Mouse (Mus musculus) ES-E14 (cell line): ENCODE measurements around the gene Mt3. TPM values are rescaled to one million over a fixed set of nuclear protein-coding genes. Genes with fewer than 3 reads are reported as not detected.

Source experiments
- DNase-seq: peaks from one replicate; pipeline ENCODE4 v3.0.0-alpha.2; 2013; ENCODE audit warnings: low read depth, low spot score
- H3K27ac ChIP-seq: 2 replicates; pipeline ENCODE4 v1.5.1; 2012; ENCODE audit warnings: low read depth, mild to moderate bottlenecking, low read length, moderate library complexity, mixed read lengths; ENCODE audit not compliant: poor library complexity, insufficient read depth, severe bottlenecking
- H3K36me3 ChIP-seq: 2 replicates; pipeline ENCODE4 v1.6.1; 2012; ENCODE audit warnings: mild to moderate bottlenecking, low read length, moderate library complexity, mixed read lengths; ENCODE audit not compliant: control insufficient read depth, poor library complexity, insufficient read depth, severe bottlenecking
- H3K4me1 ChIP-seq, 2 experiments: fragments of 150-350 bp in 1 of 2; sonication (generic) in 1 of 2; 2 replicates each; pipeline ENCODE4 v1.6.1; 2012; ENCODE audit warnings: low read length in 2 of 2, mild to moderate bottlenecking in 1 of 2, mixed read lengths in 1 of 2; ENCODE audit not compliant: control insufficient read depth in 2 of 2, insufficient read depth in 2 of 2, poor library complexity in 1 of 2
- H3K4me3 ChIP-seq, 2 experiments: fragments of 150-350 bp in 1 of 2; sonication (generic) in 1 of 2; 2 replicates each; pipeline ENCODE4 v1.5.1; 2012; ENCODE audit warnings: low read length in 2 of 2, low read depth in 1 of 2, mild to moderate bottlenecking in 1 of 2, mixed read lengths in 1 of 2; ENCODE audit not compliant: insufficient read depth in 1 of 2, poor library complexity in 1 of 2, severe bottlenecking in 1 of 2
- H3K9ac ChIP-seq: 2 replicates; pipeline ENCODE4 v1.6.1; 2012; ENCODE audit warnings: low read depth, mild to moderate bottlenecking, low read length, mixed read lengths; ENCODE audit not compliant: poor library complexity, insufficient read depth, severe bottlenecking
- H3K9me3 ChIP-seq: fragments of 150-350 bp; sonication (generic); 2 replicates; pipeline ENCODE4 v1.6.1; 2012; ENCODE audit warnings: low read depth, mild to moderate bottlenecking, low read length; ENCODE audit not compliant: control insufficient read depth, insufficient read depth
- CHD2 ChIP-seq: IDR thresholded peaks from 2 replicates; pipeline ENCODE4 v1.6.1; 2014; ENCODE audit warnings: mild to moderate bottlenecking, low read depth, low read length, inconsistent platforms
- HCFC1 ChIP-seq: IDR thresholded peaks from 2 replicates; pipeline ENCODE4 v1.6.1; 2012; ENCODE audit warnings: low read length, inconsistent platforms, borderline replicate concordance; ENCODE audit not compliant: insufficient read depth
- MAFK ChIP-seq: IDR thresholded peaks from 2 replicates; pipeline ENCODE4 v1.6.1; 2014; ENCODE audit warnings: mild to moderate bottlenecking, low read depth, low read length, inconsistent platforms; ENCODE audit not compliant: insufficient read depth
- ZC3H11A ChIP-seq: IDR thresholded peaks from 2 replicates; pipeline ENCODE4 v1.6.1; 2012; ENCODE audit warnings: low read depth, mild to moderate bottlenecking, inconsistent platforms, low read length, borderline replicate concordance
- ZNF384 ChIP-seq: IDR thresholded peaks from 2 replicates; pipeline ENCODE4 v1.6.1; 2012; ENCODE audit warnings: low read depth, low read length, inconsistent platforms
- in situ Hi-C, 2 experiments: fragments of 600-800 bp; cut with MboI; formaldehyde crosslinking; loops; one replicate each; pipeline ENCODE4 v1.15.1; 2025; ENCODE audit warnings: low sequenced_read_pairs in 2 of 2, inconsistent platforms in 1 of 2; ENCODE audit not compliant: unreplicated experiment in 2 of 2
- total RNA-seq: library from RNA; depleted of rRNA; stranded (reverse); fragments of 300-350 nt; gene quantifications from 2 replicates; pipeline ENCODE4 v1.2.3, GENCODE M21; 2012

Mt3 gene
- total RNA-seq, 1 experiment = 6.6 TPM

GRCm38 (mm10) chr8:94140266-94140795 is 12.1 kb upstream of the Mt3 start:
- DNase-seq = no peak
- TF ChIP-seq CHD2 (no peak), ZNF384 (no peak), HCFC1 (no peak), MAFK (no peak), ZC3H11A (no peak)
- H3K9ac ChIP-seq = no peak overlapping the region
- in situ Hi-C loops = no loop called here
- H3K4me1 ChIP-seq = peaks cover 0 to 3% of the 10 kb centered on the region in 2 experiments; a peak in 1 of 4 replicates
- no peak overlapping the region for H3K27ac ChIP-seq
- H3K36me3 ChIP-seq = no peaks in the 10 kb centered on the region
- no peaks in the 10 kb centered on the region for H3K9me3 ChIP-seq
- H3K4me3 ChIP-seq = no peak overlapping the region

- Histone ChIP-seq H3K4me3 (no peak overlapping the region), H3K4me1 (peaks cover 0 to 8% of the 10 kb centered on the region in 2 experiments; a peak in 2 of 4 replicates), H3K36me3 (no peaks in the 10 kb centered on the region), H3K9me3 (no peaks in the 10 kb centered on the region), H3K9ac (no peak overlapping the region), H3K27ac (no peak overlapping the region)
- no peak for DNase-seq
- TF ChIP-seq ZC3H11A (no peak), ZNF384 (no peak), HCFC1 (no peak), MAFK (no peak), CHD2 (no peak)
- in situ Hi-C loops = no loop called here
These were observed 4.2 kb upstream of the Mt3 start for GRCm38 (mm10) chr8:94148236-94148635.

DNA sequence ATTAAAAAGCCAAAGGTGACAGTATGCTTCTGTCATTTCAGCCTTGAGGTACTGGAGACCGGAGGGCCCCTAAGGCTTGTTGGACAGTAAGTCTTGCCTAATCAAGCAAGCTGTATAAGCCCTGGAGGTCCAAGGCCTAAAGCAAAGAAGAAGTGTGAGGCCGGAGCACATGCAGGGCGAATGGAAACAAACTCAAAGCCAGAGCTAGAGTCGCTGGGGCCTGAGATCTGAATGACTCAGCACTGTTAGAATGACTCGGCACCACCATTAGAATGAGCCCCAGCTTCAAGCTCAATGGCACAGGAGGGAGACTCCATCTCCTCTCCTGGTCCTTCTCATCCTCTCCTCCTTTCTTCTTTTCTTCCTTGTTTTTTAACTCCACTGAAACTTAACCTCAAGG is 1.5 kb upstream of the Mt3 start:
- in situ Hi-C loops = no loop called here
- H3K9me3 ChIP-seq = no peaks in the 10 kb centered on the region
- H3K9ac ChIP-seq = no peak overlapping the region
- H3K4me1 ChIP-seq = peaks cover 4 to 17% of the 10 kb centered on the region in 2 experiments; a peak in 3 of 4 replicates
- no peak overlapping the region for H3K27ac ChIP-seq
- no peaks in the 10 kb centered on the region for H3K36me3 ChIP-seq
- TF ChIP-seq MAFK = peak; percentile 87
- TF ChIP-seq ZC3H11A = no peak
- no peak overlapping the region for H3K4me3 ChIP-seq
- no peak for DNase-seq

DNA sequence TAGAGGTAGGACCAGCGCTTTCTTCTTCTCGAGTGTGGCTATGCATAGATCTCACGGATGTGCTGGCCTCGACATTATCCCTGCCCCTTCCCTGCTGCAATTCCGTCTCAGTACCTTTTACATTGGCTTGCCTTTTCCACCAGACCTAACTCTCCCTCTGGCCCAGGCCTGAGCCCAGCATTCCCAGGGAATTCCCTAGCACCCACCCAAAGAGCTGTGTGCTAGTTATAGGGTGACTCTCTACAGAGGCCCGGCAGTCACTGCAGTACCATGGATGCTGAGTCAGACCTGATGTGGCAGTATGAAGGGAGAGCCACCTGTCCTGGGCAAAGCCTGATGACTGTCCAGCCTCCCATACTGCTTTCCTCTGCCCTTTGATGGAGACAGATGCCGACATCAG is 1.0 kb downstream of the Mt3 start:
- DNase-seq = no peak
- Histone ChIP-seq H3K9ac (no peak overlapping the region), H3K9me3 (no peaks in the 10 kb centered on the region), H3K36me3 (no peaks in the 10 kb centered on the region), H3K4me1 (peaks cover 4 to 17% of the 10 kb centered on the region in 2 experiments; a peak in 3 of 4 replicates), H3K27ac (no peak overlapping the region), H3K4me3 (peak overlapping the region; percentile 2 to 6; a peak in 2 of 4 replicates)
- TF ChIP-seq CHD2 (no peak), MAFK (peak; percentile 57; the same call in 1 of the 2 replicates)
- in situ Hi-C loops = no loop called here

DNA sequence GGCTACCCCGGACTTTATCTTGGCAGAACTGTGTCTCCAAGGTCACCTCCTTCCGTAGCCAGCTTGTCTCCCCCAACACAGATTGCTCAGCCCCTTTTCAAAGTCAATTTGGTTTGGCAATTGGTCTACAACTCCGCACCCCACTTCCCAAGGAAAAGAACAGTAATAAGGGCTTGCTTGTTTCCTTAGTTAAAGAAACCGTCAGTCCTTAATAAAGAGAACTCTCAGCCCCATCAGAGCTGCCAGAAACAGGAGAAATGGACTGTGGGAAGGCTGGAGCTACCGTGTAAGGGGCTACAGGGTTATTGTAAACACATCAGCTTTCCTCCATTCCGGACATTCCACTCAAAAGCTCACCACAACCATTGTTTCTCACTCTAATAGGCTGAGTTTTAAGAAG is 2.1 kb downstream of the Mt3 start:
- H3K4me3 ChIP-seq = no peak overlapping the region
- H3K36me3 ChIP-seq = no peaks in the 10 kb centered on the region
- H3K4me1 ChIP-seq = peaks cover 4 to 17% of the 10 kb centered on the region in 2 experiments; a peak in 3 of 4 replicates
- no peaks in the 10 kb centered on the region for H3K9me3 ChIP-seq
- in situ Hi-C loops = no loop called here
- no peak overlapping the region for H3K27ac ChIP-seq
- H3K9ac ChIP-seq = no peak overlapping the region
- DNase-seq = no peak
- TF ChIP-seq ZNF384 = no peak
